Mouse (Mus musculus): ENCODE measurements around the gene Fbxo3.
"Not testable (repeated sequence)": the region's sequence is repeated elsewhere in the genome, so short reads cannot be mapped to it uniquely, and the experiment has no call there.

The Fbxo3 gene

GRCm38 (mm10) chr2:104065526-104065925 is 38.0 kb downstream of the Fbxo3 start, which contains the start of gene Gm10912:
Gene Gm10912, plus strand, starts transcription at chr2:104065826.
- POLR2A ChIA-PET: interaction anchor here in 1 of 4 experiments (0.6 kb wide), 1 partner anchor 132 kb away, joined by 5 read pairs; no protein-coding TSS in a partner anchor
- CTCF ChIA-PET: not testable (repeated sequence)

- POLR2A ChIA-PET: interaction anchor here in 3 of 4 experiments (1.2 to 4.1 kb wide), 3 partner anchors 27 to 54 kb away, joined by 4 to 68 read pairs (median 34); partner anchors contain the start of genes Cd59a (in 2 of the 3) and A930018P22Rik (in 1 of the 3)
Observed at GRCm38 (mm10) chr2:104068450-104068849, 40.9 kb downstream of the Fbxo3 start, which contains the start of gene Gm10799. Gene Gm10799, minus strand, starts transcription at chr2:104068550.

GRCm38 (mm10) chr2:104069704-104070185 is 42.2 kb downstream of the Fbxo3 start, which contains the start of gene Cd59b:
Gene Cd59b, plus strand, starts transcription at chr2:104069849.
- CTCF ChIA-PET: interaction anchor here in 1 of 4 experiments (0.6 kb wide), 1 partner anchor 371 kb away, joined by 3 read pairs; no protein-coding TSS in a partner anchor
- POLR2A ChIA-PET: interaction anchor here in 3 of 4 experiments (0.6 to 4.1 kb wide), 29 partner anchors 11 to 562 kb away, joined by 3 to 68 read pairs (median 4); partner anchors contain the start of genes A930018P22Rik (in 3 of the 3), Cd59a (in 2 of the 3) and Cstf3 (in 1 of the 3)

More at GRCm38 (mm10) chr2:104068450-104068849, 40.9 kb downstream of the Fbxo3 start, which contains the start of gene Gm10799:
- CTCF ChIA-PET: interaction anchor here in 1 of 4 experiments (1.2 kb wide), 1 partner anchor 67 kb away, joined by 3 read pairs; no protein-coding TSS in a partner anchor

GRCm38 (mm10) chr2:104078285-104078684 is 50.8 kb downstream of the Fbxo3 start:
- POLR2A ChIA-PET: interaction anchor here in 3 of 4 experiments (0.6 to 0.8 kb wide), 5 partner anchors 19 to 27 kb away, joined by 3 to 15 read pairs (median 5); no protein-coding TSS in a partner anchor

GRCm38 (mm10) chr2:104081436-104082050 is 54.0 kb downstream of the Fbxo3 start:
- POLR2A ChIA-PET, CTCF ChIA-PET: not testable (repeated sequence)

More at GRCm38 (mm10) chr2:104078285-104078684, 50.8 kb downstream of the Fbxo3 start:
- CTCF ChIA-PET: not testable (repeated sequence)

- ChIA-PET CTCF (no interaction called here), POLR2A (no interaction called here)
Observed at GRCm38 (mm10) chr2:104082474-104082873, 55.0 kb downstream of the Fbxo3 start.

GRCm38 (mm10) chr2:104084027-104084426 is 56.5 kb downstream of the Fbxo3 start:
- POLR2A ChIA-PET: not testable (repeated sequence)

GRCm38 (mm10) chr2:104087562-104087961 is 60.0 kb downstream of the Fbxo3 start:
- POLR2A ChIA-PET: interaction anchor here in 2 of 4 experiments (0.6 to 1.4 kb wide), 4 partner anchors 30 to 71 kb away, joined by 3 to 5 read pairs (median 3); partner anchors contain the start of gene A930018P22Rik (in 1 of the 2)

More at GRCm38 (mm10) chr2:104084027-104084426, 56.5 kb downstream of the Fbxo3 start:
- CTCF ChIA-PET: not testable (repeated sequence)

GRCm38 (mm10) chr2:104093305-104093704 is 65.8 kb downstream of the Fbxo3 start:
- POLR2A ChIA-PET: no interaction called here
- CTCF ChIA-PET: no interaction called here

More at GRCm38 (mm10) chr2:104087562-104087961, 60.0 kb downstream of the Fbxo3 start:
- CTCF ChIA-PET: not testable (repeated sequence)

- ChIA-PET CTCF (interaction anchor here in 2 of 4 experiments (0.6 to 1.4 kb wide), 3 partner anchors 25 to 35 kb away, joined by 3 to 4 read pairs (median 4); partner anchors contain the start of gene A930018P22Rik (in 1 of the 2)), POLR2A (interaction anchor here in 3 of 4 experiments (0.6 to 3.0 kb wide), 28 partner anchors 9 to 494 kb away, joined by 3 to 68 read pairs (median 4); partner anchors contain the start of genes A930018P22Rik (in 3 of the 3), Cd59b (in 2 of the 3), Cstf3 (in 2 of the 3) and Gm10799 (in 2 of the 3))
Observed at GRCm38 (mm10) chr2:104095741-104096213, 68.3 kb downstream of the Fbxo3 start, which contains the start of gene Cd59a. Gene Cd59a, plus strand, starts transcription at chr2:104095801.

- ChIA-PET CTCF (interaction anchor here in 3 of 4 experiments (0.6 to 1.4 kb wide), 4 partner anchors 26 to 60 kb away, joined by 3 to 6 read pairs (median 4); partner anchors contain the start of gene A930018P22Rik (in 1 of the 3)), POLR2A (interaction anchor here in 3 of 4 experiments (0.6 to 3.0 kb wide), 32 partner anchors 9 to 1910 kb away, joined by 3 to 68 read pairs (median 4); partner anchors contain the start of genes A930018P22Rik (in 3 of the 3), Cd59b (in 2 of the 3), Cstf3 (in 2 of the 3) and Gm10799 (in 2 of the 3))
Observed at GRCm38 (mm10) chr2:104096256-104096655, 68.7 kb downstream of the Fbxo3 start.

GRCm38 (mm10) chr2:104096796-104097195 is 69.3 kb downstream of the Fbxo3 start:
- ChIA-PET CTCF (interaction anchor here in 3 of 4 experiments (0.6 to 1.4 kb wide), 3 partner anchors 26 to 61 kb away, joined by 4 to 6 read pairs (median 4); partner anchors contain the start of gene A930018P22Rik (in 1 of the 3)), POLR2A (interaction anchor here in 3 of 4 experiments (0.6 to 3.0 kb wide), 28 partner anchors 8 to 1910 kb away, joined by 3 to 68 read pairs (median 4); partner anchors contain the start of genes A930018P22Rik (in 3 of the 3), Cd59b (in 2 of the 3), Gm10799 (in 2 of the 3) and Cstf3 (in 1 of the 3))

GRCm38 (mm10) chr2:104097396-104097795 is 69.9 kb downstream of the Fbxo3 start:
- CTCF ChIA-PET: not testable (repeated sequence)
- POLR2A ChIA-PET: interaction anchor here in 3 of 4 experiments (1.1 to 3.0 kb wide), 14 partner anchors 8 to 395 kb away, joined by 3 to 68 read pairs (median 6); partner anchors contain the start of genes A930018P22Rik (in 3 of the 3), Cd59b (in 1 of the 3) and Gm10799 (in 1 of the 3)

- CTCF ChIA-PET: interaction anchor here in 1 of 4 experiments (0.7 kb wide), 1 partner anchor 64 kb away, joined by 3 read pairs; no protein-coding TSS in a partner anchor
- POLR2A ChIA-PET: interaction anchor here (0.7 to 2.8 kb wide), 21 partner anchors 9 to 506 kb away, joined by 3 to 28 read pairs (median 4); partner anchors contain the start of genes A930018P22Rik (in 4 of the 4), Cd59b (in 2 of the 4) and Cstf3 (in 1 of the 4)
Observed at GRCm38 (mm10) chr2:104098529-104099230, 71.2 kb downstream of the Fbxo3 start.

- POLR2A ChIA-PET: interaction anchor here (0.7 to 2.8 kb wide), 21 partner anchors 8 to 505 kb away, joined by 3 to 28 read pairs (median 4); partner anchors contain the start of genes A930018P22Rik (in 4 of the 4), Cd59b (in 2 of the 4) and Cstf3 (in 1 of the 4)
Observed at GRCm38 (mm10) chr2:104099231-104099585, 71.7 kb downstream of the Fbxo3 start.

GRCm38 (mm10) chr2:104099946-104100345 is 72.4 kb downstream of the Fbxo3 start:
- CTCF ChIA-PET: no interaction called here

More at GRCm38 (mm10) chr2:104099231-104099585, 71.7 kb downstream of the Fbxo3 start:
- CTCF ChIA-PET: interaction anchor here in 1 of 4 experiments (0.7 kb wide), 1 partner anchor 64 kb away, joined by 3 read pairs; no protein-coding TSS in a partner anchor

GRCm38 (mm10) chr2:104104800-104105199 is 77.3 kb downstream of the Fbxo3 start:
- ChIA-PET CTCF (no interaction called here), POLR2A (interaction anchor here in 2 of 4 experiments (0.5 to 3.5 kb wide), 7 partner anchors 8 to 35 kb away, joined by 3 to 12 read pairs (median 4); partner anchors contain the start of gene A930018P22Rik (in 2 of the 2))

More at GRCm38 (mm10) chr2:104099946-104100345, 72.4 kb downstream of the Fbxo3 start:
- POLR2A ChIA-PET: interaction anchor here in 3 of 4 experiments (0.6 to 2.6 kb wide), 8 partner anchors 10 to 231 kb away, joined by 3 to 28 read pairs (median 6); partner anchors contain the start of gene A930018P22Rik (in 3 of the 3)
